Mouse (Mus musculus): ENCODE results near the gene Dscaml1.

Gene Dscaml1

GRCm38 (mm10) chr9:45458363-45458762 is 31.9 kb downstream of the Dscaml1 start:
- DNase-seq = no peak

GRCm38 (mm10) chr9:45465396-45466019 is 39.1 kb downstream of the Dscaml1 start:
- DNase-seq = no peak

GRCm38 (mm10) chr9:45468235-45468634 is 41.8 kb downstream of the Dscaml1 start:
- no peak for DNase-seq

- no peak for DNase-seq
Measured at GRCm38 (mm10) chr9:45470746-45471471, 44.5 kb downstream of the Dscaml1 start.

- no peak for DNase-seq
Measured at GRCm38 (mm10) chr9:45471691-45472090, 45.3 kb downstream of the Dscaml1 start.

GRCm38 (mm10) chr9:45474874-45475273 is 48.4 kb downstream of the Dscaml1 start:
- DNase-seq = no peak

GRCm38 (mm10) chr9:45480936-45481335 is 54.5 kb downstream of the Dscaml1 start:
- no peak for DNase-seq

GRCm38 (mm10) chr9:45486665-45487074 is 60.2 kb downstream of the Dscaml1 start:
- DNase-seq = no peak

GRCm38 (mm10) chr9:45487179-45487801 is 60.9 kb downstream of the Dscaml1 start:
- no peak for DNase-seq

GRCm38 (mm10) chr9:45490899-45491298 is 64.5 kb downstream of the Dscaml1 start:
- DNase-seq = no peak

- DNase-seq = no peak
Measured at GRCm38 (mm10) chr9:45494889-45495288, 68.5 kb downstream of the Dscaml1 start.

- no peak for DNase-seq
Measured at GRCm38 (mm10) chr9:45496340-45496739, 69.9 kb downstream of the Dscaml1 start.

- no peak for DNase-seq
Measured at GRCm38 (mm10) chr9:45496944-45497343, 70.5 kb downstream of the Dscaml1 start.

GRCm38 (mm10) chr9:45499267-45499666 is 72.8 kb downstream of the Dscaml1 start:
- DNase-seq = no peak

GRCm38 (mm10) chr9:45500071-45500595 is 73.7 kb downstream of the Dscaml1 start:
- DNase-seq = no peak

GRCm38 (mm10) chr9:45501295-45501927 is 75.0 kb downstream of the Dscaml1 start:
- no peak for DNase-seq

- DNase-seq = no peak
Measured at GRCm38 (mm10) chr9:45501963-45502641, 75.7 kb downstream of the Dscaml1 start.

- DNase-seq = no peak
Measured at GRCm38 (mm10) chr9:45504977-45505376, 78.5 kb downstream of the Dscaml1 start.

- DNase-seq = no peak
Measured at GRCm38 (mm10) chr9:45505487-45505939, 79.1 kb downstream of the Dscaml1 start.

- DNase-seq = no peak
Measured at GRCm38 (mm10) chr9:45507482-45507881, 81.1 kb downstream of the Dscaml1 start.

GRCm38 (mm10) chr9:45510806-45511546 is 84.5 kb downstream of the Dscaml1 start:
- no peak for DNase-seq

All from thymus, postnatal 14 days (tissue).